25 mouse cellular contexts compared by ENCODE assay signal in genomic region chr2:45283811-45284210, GRCm38 (mm10).
DNase-seq lines count a peak whose midpoint lies in the region; ATAC-seq and TF ChIP-seq lines count a peak whose summit lies in the region.
"Had no signal": no experiment of that assay in that cellular context is flagged by ENCODE, and none has a peak within 500 bp of the region (broad histone marks: within the 10 kb centered on the region; RNA-seq: fewer than 3 reads in every experiment).

No protein-coding gene starts in this region.

- no peak for DNase-seq in heart, postnatal 0 days (ENCODE audit: low spot score)
- peak; percentile 23 to 72 for DNase-seq in layer of hippocampus, adult 2 months (ENCODE audit: low spot score in 2 of 2)
- DNase-seq in layer of hippocampus, postnatal 25 days (ENCODE audit: extremely low spot score in 1 of 2, low spot score in 1 of 2): no peak
- peak; percentile 25 to 44 for DNase-seq in layer of hippocampus, adult 8-10 months (ENCODE audit: low spot score in 2 of 2)
- peak; percentile 84 for DNase-seq in layer of hippocampus, adult 9-11 months
- no peak for DNase-seq in spleen, postnatal 4 days (ENCODE audit: low spot score in 2 of 2)
- no peak for DNase-seq in gastrocnemius, postnatal 25 days
- DNase-seq: adrenal gland, adult 2 months; adrenal gland, postnatal 14 days; cerebellum, adult 11-12 months; cerebellum, adult 8-10 months; cerebellum, postnatal 10 days; cerebellum, postnatal 36 days; embryo, embryonic 11 days; gastrocnemius, postnatal 36 days had no signal

- peaks cover 12% of the 10 kb centered on the region; the same call in 1 of the 2 replicates for H3K4me1 ChIP-seq in heart, postnatal 0 days (ENCODE audit: control insufficient read depth, insufficient read depth)
- 0 out of 2 replicates have a peak, but pooled peaks cover 4% of the 10 kb centered on the region for H3K4me1 ChIP-seq in heart, embryonic 12.5 days (replicated peaks)
- H3K4me1 ChIP-seq: forebrain, embryonic 15.5 days had no signal

- no peak overlapping the region for H3K4me3 ChIP-seq in heart, postnatal 0 days (ENCODE audit: low read depth, low read length)
- no peak overlapping the region for H3K4me3 ChIP-seq in heart, embryonic 12.5 days
- no peak overlapping the region for H3K4me3 ChIP-seq in layer of hippocampus, adult 2 months
- H3K4me3 ChIP-seq: embryonic facial prominence, embryonic 10.5 days; embryonic facial prominence, embryonic 13.5 days; erythroblast, embryonic 14.5 days; forebrain, embryonic 12.5 days; forebrain, embryonic 15.5 days; heart, embryonic 13.5 days; hindbrain, embryonic 12.5 days; hindbrain, embryonic 15.5 days had no signal

- no peak for TF ChIP-seq EP300 in heart, postnatal 0 days (IDR thresholded peaks at IDR 0.05; ENCODE audit: low read depth)

- H3K4me2 ChIP-seq in heart, postnatal 0 days (ENCODE audit: low read depth, low read length): no peak overlapping the region
- H3K4me2 ChIP-seq in heart, embryonic 12.5 days: no peak overlapping the region
- H3K4me2 ChIP-seq: embryonic facial prominence, embryonic 13.5 days; forebrain, embryonic 12.5 days; forebrain, embryonic 15.5 days; heart, embryonic 13.5 days; hindbrain, embryonic 12.5 days; hindbrain, embryonic 15.5 days had no signal

- H3K36me3 ChIP-seq in heart, postnatal 0 days (replicated peaks; ENCODE audit: control insufficient read depth, insufficient read depth, low read length): no peaks in the 10 kb centered on the region
- H3K36me3 ChIP-seq in heart, embryonic 12.5 days: no peaks in the 10 kb centered on the region
- H3K36me3 ChIP-seq: embryonic facial prominence, embryonic 10.5 days; embryonic facial prominence, embryonic 13.5 days; forebrain, embryonic 12.5 days; forebrain, embryonic 15.5 days; heart, embryonic 13.5 days; hindbrain, embryonic 12.5 days; hindbrain, embryonic 15.5 days had no signal

- H3K9ac ChIP-seq in heart, postnatal 0 days (replicated peaks; ENCODE audit: low read depth, low read length): no peak overlapping the region
- no peak overlapping the region for H3K9ac ChIP-seq in heart, embryonic 12.5 days
- H3K9ac ChIP-seq: embryonic facial prominence, embryonic 13.5 days; forebrain, embryonic 12.5 days; forebrain, embryonic 15.5 days; heart, embryonic 13.5 days; hindbrain, embryonic 12.5 days; hindbrain, embryonic 15.5 days had no signal

- H3K27ac ChIP-seq in heart, postnatal 0 days (ENCODE audit: low read depth): peak overlapping the region; percentile 30; the same call in 1 of the 2 replicates
- no peak overlapping the region for H3K27ac ChIP-seq in heart, embryonic 12.5 days (ENCODE audit: poor library complexity, severe bottlenecking)
- H3K27ac ChIP-seq in layer of hippocampus, adult 2 months: peak overlapping the region; percentile 89
- H3K27ac ChIP-seq: embryonic facial prominence, embryonic 10.5 days; embryonic facial prominence, embryonic 13.5 days; forebrain, embryonic 12.5 days; forebrain, embryonic 15.5 days; heart, embryonic 13.5 days; hindbrain, embryonic 12.5 days; hindbrain, embryonic 15.5 days had no signal

- H3K27me3 ChIP-seq in heart, postnatal 0 days (ENCODE audit: control insufficient read depth, insufficient read depth, low read length): no peaks in the 10 kb centered on the region
- H3K27me3 ChIP-seq in heart, embryonic 12.5 days (replicated peaks): no peaks in the 10 kb centered on the region
- H3K27me3 ChIP-seq: embryonic facial prominence, embryonic 13.5 days; forebrain, embryonic 12.5 days; forebrain, embryonic 15.5 days; heart, embryonic 13.5 days; hindbrain, embryonic 12.5 days; hindbrain, embryonic 15.5 days had no signal

- no peak for TF ChIP-seq CTCF in heart, postnatal 0 days (IDR thresholded peaks at IDR 0.05; ENCODE audit: low read depth)
- no peak for TF ChIP-seq CTCF in layer of hippocampus, adult 2 months (conservative IDR thresholded peaks at IDR 0.05)

- ATAC-seq in heart, postnatal 0 days (ENCODE audit: insufficient read depth, low read depth): no peak
- no peak for ATAC-seq in heart, embryonic 12.5 days (ENCODE audit: insufficient number of reproducible peaks, low FRiP score)
- ATAC-seq: CD4-positive, CD25-positive, alpha-beta regulatory T cell, adult 4 months; forebrain, embryonic 15.5 days had no signal

- no peaks in the 10 kb centered on the region for H3K9me3 ChIP-seq in heart, postnatal 0 days (replicated peaks; ENCODE audit: control insufficient read depth, low read length)
- no peaks in the 10 kb centered on the region for H3K9me3 ChIP-seq in heart, embryonic 12.5 days (replicated peaks)
- H3K9me3 ChIP-seq: embryonic facial prominence, embryonic 10.5 days; embryonic facial prominence, embryonic 13.5 days; forebrain, embryonic 12.5 days; forebrain, embryonic 15.5 days; heart, embryonic 13.5 days; hindbrain, embryonic 12.5 days; hindbrain, embryonic 15.5 days had no signal

Comparison
In these comparisons a context has a peak if more than half of its experiments do, and no peak if none do; other contexts are left out.
1. DNase-seq: peak in layer of hippocampus, adult 2 months (2 of 2), layer of hippocampus, adult 8-10 months (2 of 2) and layer of hippocampus, adult 9-11 months (single experiment); none in heart, postnatal 0 days (single experiment), layer of hippocampus, postnatal 25 days (0 of 2), spleen, postnatal 4 days (0 of 2) and gastrocnemius, postnatal 25 days (single experiment).